Mouse (Mus musculus) heart, embryonic 14.5 days (tissue): ENCODE measurements around the gene Crabp2. TPM values are rescaled to one million over a fixed set of nuclear protein-coding genes. Genes with fewer than 3 reads are reported as not detected.

Source experiments
- ATAC-seq: fragments of 200-750 bp; cut with Nextera tagmentation; 2 replicates; pipeline ENCODE4 v1.8.0; 2017; ENCODE audit warnings: low read depth, moderate TSS enrichment; ENCODE audit not compliant: insufficient number of reproducible peaks, insufficient read depth, low FRiP score
- H3K27ac ChIP-seq, 2 experiments: fragments of 200-500 bp in 1 of 2; fragments of 300-500 bp in 1 of 2; sonication (generic) in 1 of 2; replicated peaks in 1 of 2; 2 replicates each; pipeline ENCODE4 v1.5.1; 2012 to 2014; ENCODE audit warnings: low read depth in 2 of 2, low read length in 2 of 2, control low read depth in 1 of 2, mild to moderate bottlenecking in 1 of 2, mixed read lengths in 1 of 2; ENCODE audit not compliant: control insufficient read depth in 1 of 2, insufficient read depth in 1 of 2
- H3K27me3 ChIP-seq: fragments of 300-500 bp; sonication (generic); 2 replicates; pipeline ENCODE4 v1.6.1; 2014; ENCODE audit warnings: mild to moderate bottlenecking, low read length, control low read depth; ENCODE audit not compliant: control insufficient read depth, insufficient read depth
- H3K36me3 ChIP-seq: fragments of 300-500 bp; sonication (generic); 2 replicates; pipeline ENCODE4 v1.6.1; 2014; ENCODE audit warnings: mild to moderate bottlenecking, control low read depth, low read length, mixed read lengths; ENCODE audit not compliant: control insufficient read depth, insufficient read depth
- H3K4me1 ChIP-seq, 2 experiments: fragments of 200-500 bp in 1 of 2; fragments of 300-500 bp in 1 of 2; sonication (generic) in 1 of 2; 2 replicates each; pipeline ENCODE4 v1.6.1; 2012 to 2014; ENCODE audit warnings: low read length in 2 of 2, control low read depth in 1 of 2, mixed read lengths in 1 of 2; ENCODE audit not compliant: control insufficient read depth in 2 of 2, insufficient read depth in 2 of 2
- H3K4me2 ChIP-seq: fragments of 300-500 bp; sonication (generic); 2 replicates; pipeline ENCODE4 v1.6.1; 2014; ENCODE audit warnings: mild to moderate bottlenecking, low read length
- H3K4me3 ChIP-seq, 2 experiments: fragments of 200-500 bp in 1 of 2; fragments of 300-500 bp in 1 of 2; sonication (generic) in 1 of 2; 2 replicates each; pipeline ENCODE4 v1.5.1; 2012 to 2014; ENCODE audit warnings: low read length in 2 of 2, mild to moderate bottlenecking in 2 of 2, control low read depth in 1 of 2, low read depth in 1 of 2, moderate library complexity in 1 of 2; ENCODE audit not compliant: control insufficient read depth in 1 of 2, insufficient read depth in 1 of 2
- H3K9ac ChIP-seq: fragments of 300-500 bp; sonication (generic); 2 replicates; pipeline ENCODE4 v1.6.1; 2014; ENCODE audit warnings: mild to moderate bottlenecking, low read length
- H3K9me3 ChIP-seq: fragments of 300-500 bp; sonication (generic); 2 replicates; pipeline ENCODE4 v1.6.1; 2016; ENCODE audit warnings: low read length, control low read depth; ENCODE audit not compliant: control insufficient read depth
- WGBS: fragments of 180-500 bp; shearing (Covaris S2); extraction: QIAGEN DNeasy Blood & Tissue Kit; methylation state at CpG from one replicate; pipeline ENCODE4 v1.1.7; 2014; 5-methylcytosine and 5-hydroxymethylcytosine counted together
- polyA plus RNA-seq: library from polyadenylated mRNA; unstranded; fragments of >200 nt; fragmentation: Nextera tagmentation; extraction: Ambion mirVana; gene quantifications from 2 replicates; pipeline ENCODE4 v1.2.1, GENCODE M21; 2014

Gene Crabp2
- polyA plus RNA-seq, 1 experiment from 2014 or later = 2.4 TPM

GRCm38 (mm10) chr3:87981214-87981760, 32.8 kb downstream of the Crabp2 start:
- peaks cover 18% of the 10 kb centered on the region for H3K36me3 ChIP-seq
- no peaks in the 10 kb centered on the region for H3K27me3 ChIP-seq
- H3K9me3 ChIP-seq = no peaks in the 10 kb centered on the region
- peak overlapping the region; percentile 93 to 98; a peak in 3 of 4 replicates for H3K27ac ChIP-seq
- H3K9ac ChIP-seq = peak overlapping the region; percentile 70; the same call in 1 of the 2 replicates
- no peak overlapping the region for H3K4me3 ChIP-seq
- no peak overlapping the region for H3K4me2 ChIP-seq
- 77% methylated on average over 6 of the region's 6 CpGs for WGBS
- ATAC-seq = no peak
- peaks cover 47 to 50% of the 10 kb centered on the region in 2 experiments for H3K4me1 ChIP-seq

- WGBS = 25% methylated on average over 12 of the region's 12 CpGs
- H3K36me3 ChIP-seq = peaks cover 11% of the 10 kb centered on the region; the same call in 1 of the 2 replicates
- no peaks in the 10 kb centered on the region for H3K9me3 ChIP-seq
- peak overlapping the region; percentile 70 for H3K9ac ChIP-seq
- peak overlapping the region; percentile 58 for H3K4me2 ChIP-seq
- ATAC-seq = peak; percentile 53
- H3K4me3 ChIP-seq = no peak overlapping the region
- no peaks in the 10 kb centered on the region for H3K27me3 ChIP-seq
- peak overlapping the region; percentile 93 to 98 for H3K27ac ChIP-seq
- peaks cover 52 to 57% of the 10 kb centered on the region in 2 experiments for H3K4me1 ChIP-seq
Measured at GRCm38 (mm10) chr3:87981894-87982835, 33.7 kb downstream of the Crabp2 start.

- peak overlapping the region; percentile 70 for H3K9ac ChIP-seq
- H3K36me3 ChIP-seq = 0 out of 2 replicates have a peak, but pooled peaks cover 3% of the 10 kb centered on the region
- no peaks in the 10 kb centered on the region for H3K27me3 ChIP-seq
- peak overlapping the region; percentile 58 for H3K4me2 ChIP-seq
- peak overlapping the region; percentile 93 to 98 for H3K27ac ChIP-seq
- peak; percentile 54 for ATAC-seq
- WGBS = 5% methylated on average over 13 of the region's 13 CpGs
- H3K4me3 ChIP-seq = peak overlapping the region in 1 of 2 experiments; percentile 10; a peak in 1 of 4 replicates
- H3K9me3 ChIP-seq = no peaks in the 10 kb centered on the region
- H3K4me1 ChIP-seq = peaks cover 55 to 65% of the 10 kb centered on the region in 2 experiments
Measured at GRCm38 (mm10) chr3:87982836-87983601, 34.6 kb downstream of the Crabp2 start.

- H3K4me3 ChIP-seq = peak overlapping the region in 1 of 2 experiments; percentile 10; a peak in 1 of 4 replicates
- peak overlapping the region; percentile 58 for H3K4me2 ChIP-seq
- H3K27ac ChIP-seq = peak overlapping the region; percentile 93 to 98
- ATAC-seq = no peak
- H3K9ac ChIP-seq = peak overlapping the region; percentile 70; the same call in 1 of the 2 replicates
- no peaks in the 10 kb centered on the region for H3K9me3 ChIP-seq
- no peaks in the 10 kb centered on the region for H3K36me3 ChIP-seq
- peaks cover 3% of the 10 kb centered on the region for H3K27me3 ChIP-seq
- peaks cover 57 to 67% of the 10 kb centered on the region in 2 experiments for H3K4me1 ChIP-seq
- WGBS = 53% methylated on average over 6 of the region's 6 CpGs
Measured at GRCm38 (mm10) chr3:87983627-87984026, 35.2 kb downstream of the Crabp2 start.

GRCm38 (mm10) chr3:87984094-87984493, 35.6 kb downstream of the Crabp2 start:
- no peaks in the 10 kb centered on the region for H3K9me3 ChIP-seq
- no peak for ATAC-seq
- peak overlapping the region; percentile 58 for H3K4me2 ChIP-seq
- no peaks in the 10 kb centered on the region for H3K36me3 ChIP-seq
- H3K4me1 ChIP-seq = peaks cover 57 to 67% of the 10 kb centered on the region in 2 experiments
- H3K4me3 ChIP-seq = no peak overlapping the region
- peaks cover 8% of the 10 kb centered on the region for H3K27me3 ChIP-seq
- H3K9ac ChIP-seq = peak overlapping the region; percentile 70; the same call in 1 of the 2 replicates
- H3K27ac ChIP-seq = peak overlapping the region in 1 of 2 experiments; percentile 98; a peak in 3 of 4 replicates
- 30% methylated on average over 3 of the region's 3 CpGs for WGBS

- H3K9ac ChIP-seq = peak overlapping the region; percentile 58
- H3K4me2 ChIP-seq = peak overlapping the region; percentile 67
- H3K4me1 ChIP-seq = peaks cover 57 to 67% of the 10 kb centered on the region in 2 experiments
- H3K27me3 ChIP-seq = peaks cover 21% of the 10 kb centered on the region
- 16% methylated on average over 12 of the region's 12 CpGs for WGBS
- H3K9me3 ChIP-seq = no peaks in the 10 kb centered on the region
- no peak for ATAC-seq
- H3K36me3 ChIP-seq = no peaks in the 10 kb centered on the region
- peak overlapping the region; percentile 43 to 84 for H3K27ac ChIP-seq
- no peak overlapping the region for H3K4me3 ChIP-seq
Measured at GRCm38 (mm10) chr3:87985505-87986320, 37.2 kb downstream of the Crabp2 start.
